Mouse (Mus musculus) C2C12 (cell line): Measurements from ENCODE around the gene Fbxo47.

ENCODE experiments used
- CEBPB ChIP-seq: IDR thresholded peaks from one replicate; pipeline ENCODE4 v1.6.1; 2011; ENCODE audit warnings: low read depth, mild to moderate bottlenecking, control low read depth, moderate library complexity
- CTCF ChIP-seq: IDR thresholded peaks from one replicate; pipeline ENCODE4 v1.5.1; 2011; ENCODE audit not compliant: control insufficient read depth, insufficient read depth, insufficient read length
- MAX ChIP-seq: IDR thresholded peaks from one replicate; pipeline ENCODE4 v1.6.1; 2011; ENCODE audit warnings: mild to moderate bottlenecking, control low read depth
- MYOD1 ChIP-seq: IDR thresholded peaks from one replicate; pipeline ENCODE4 v1.6.1; 2011; ENCODE audit warnings: low read depth; ENCODE audit not compliant: control insufficient read depth, insufficient read length
- MYOG ChIP-seq: IDR thresholded peaks from one replicate; pipeline ENCODE4 v1.6.1; 2011; ENCODE audit not compliant: control insufficient read depth, insufficient read length; ENCODE audit errors: extremely low read depth
- USF1 ChIP-seq: IDR thresholded peaks from one replicate; pipeline ENCODE4 v1.6.1; 2011; ENCODE audit warnings: low read depth, mild to moderate bottlenecking, control low read depth, moderate library complexity

DNA sequence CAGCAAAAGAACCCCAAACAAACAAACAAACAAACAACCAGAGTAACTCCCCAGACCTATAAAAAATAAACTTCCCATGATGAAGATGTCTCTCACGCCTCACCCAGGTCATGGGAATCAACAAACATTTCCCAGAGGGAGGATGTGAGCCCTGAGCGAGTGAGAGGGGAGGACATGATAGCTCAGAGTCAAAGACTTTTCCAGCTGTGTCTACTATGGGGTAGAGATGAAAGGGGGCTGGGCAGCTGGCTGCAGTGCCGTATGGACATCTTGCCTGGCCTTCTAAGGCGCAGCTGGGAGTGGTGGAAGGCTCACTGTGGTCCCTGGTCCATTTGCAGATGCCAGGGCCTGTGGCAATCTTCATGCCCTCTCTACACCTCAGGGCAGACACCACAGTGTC is 45.0 kb upstream of the Fbxo47 start:
- TF ChIP-seq CTCF = no peak
- no peak for TF ChIP-seq MYOD1
- TF ChIP-seq USF1 = no peak
- no peak for TF ChIP-seq MYOG
- no peak for TF ChIP-seq CEBPB
- no peak for TF ChIP-seq MAX
